ENCODE assay signal across 14 mouse cellular contexts in the genomic region with DNA sequence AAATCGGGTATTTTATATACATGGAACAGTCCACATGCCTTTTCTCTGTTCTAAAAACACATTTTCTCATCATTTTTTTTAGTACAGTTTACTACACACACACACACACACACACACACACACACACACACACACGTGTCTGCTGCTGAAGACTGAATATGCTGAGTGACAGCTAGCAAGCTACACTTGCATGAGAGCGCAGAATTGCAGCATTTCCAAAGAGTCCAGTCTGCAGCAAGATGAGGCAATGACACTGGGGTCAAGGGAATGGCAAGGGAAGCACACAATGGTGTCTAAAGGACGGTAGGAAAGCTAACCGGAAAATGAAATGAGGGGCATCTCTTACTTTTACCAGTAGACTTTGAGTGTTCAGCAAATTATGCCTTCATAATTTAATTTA. TPM values are rescaled to one million over a fixed set of nuclear protein-coding genes. Genes with fewer than 3 reads are reported as not detected.
DNase-seq lines count a peak whose midpoint lies in the region; ATAC-seq and TF ChIP-seq lines count a peak whose summit lies in the region.
"Had no signal": no experiment of that assay in that cellular context is flagged by ENCODE, and none has a peak within 500 bp of the region (broad histone marks: within the 10 kb centered on the region; RNA-seq: fewer than 3 reads in every experiment).

No protein-coding gene starts in this region.

- TF ChIP-seq CTCF in layer of hippocampus, adult 2 months (conservative IDR thresholded peaks at IDR 0.05), result no peak
- no peak for TF ChIP-seq CTCF in thymus, adult 2 months (IDR thresholded peaks at IDR 0.05; ENCODE audit: borderline replicate concordance, control insufficient read depth, extremely low read depth, insufficient read depth, low read length, poor library complexity)

- H3K9ac ChIP-seq in intestine, embryonic 16.5 days (ENCODE audit: low read depth, low read length), result no peak overlapping the region
- H3K9ac ChIP-seq in liver, embryonic 16.5 days (ENCODE audit: low read depth, low read length), result no peak overlapping the region
- H3K9ac ChIP-seq: embryonic facial prominence, embryonic 15.5 days; forebrain, embryonic 12.5 days had no signal

- ATAC-seq in intestine, embryonic 16.5 days, result peak; percentile 21
- ATAC-seq in liver, embryonic 16.5 days (ENCODE audit: low read depth), result peak; percentile 73

- peak overlapping the region; percentile 72; the same call in 1 of the 2 replicates for H3K27ac ChIP-seq in layer of hippocampus, adult 2 months
- H3K27ac ChIP-seq in intestine, embryonic 16.5 days (ENCODE audit: low read length), result no peak overlapping the region; the same call in 1 of the 2 replicates
- peak overlapping the region; percentile 82 for H3K27ac ChIP-seq in liver, embryonic 16.5 days (ENCODE audit: low read length)
- no peak overlapping the region for H3K27ac ChIP-seq in thymus, adult 2 months (ENCODE audit: control insufficient read depth, insufficient read depth, low read length)
- H3K27ac ChIP-seq: forebrain, embryonic 12.5 days had no signal

- TF ChIP-seq POLR2A in thymus, adult 2 months (IDR thresholded peaks at IDR 0.05; ENCODE audit: control insufficient read depth, extremely low read depth, insufficient read depth, low read length, poor library complexity), result no peak

- peaks cover 3% of the 10 kb centered on the region; the same call in 1 of the 2 replicates for H3K4me1 ChIP-seq in intestine, embryonic 16.5 days (ENCODE audit: control insufficient read depth, insufficient read depth, low read length)
- no peaks in the 10 kb centered on the region for H3K4me1 ChIP-seq in liver, embryonic 16.5 days (ENCODE audit: control insufficient read depth, low read depth, low read length)
- H3K4me1 ChIP-seq in thymus, adult 2 months (replicated peaks; ENCODE audit: control insufficient read depth, insufficient read depth, low read length), result no peaks in the 10 kb centered on the region
- H3K4me1 ChIP-seq: embryonic facial prominence, embryonic 15.5 days; forebrain, embryonic 12.5 days had no signal

- H3K36me3 ChIP-seq in intestine, embryonic 16.5 days (ENCODE audit: control insufficient read depth, insufficient read depth, low read length), result no peaks in the 10 kb centered on the region
- H3K36me3 ChIP-seq in liver, embryonic 16.5 days (ENCODE audit: control insufficient read depth, insufficient read depth), result no peaks in the 10 kb centered on the region
- no peaks in the 10 kb centered on the region for H3K36me3 ChIP-seq in thymus, adult 2 months (ENCODE audit: control insufficient read depth, insufficient read depth, low read length)
- H3K36me3 ChIP-seq: embryonic facial prominence, embryonic 15.5 days; forebrain, embryonic 12.5 days had no signal

- H3K27me3 ChIP-seq in intestine, embryonic 16.5 days (replicated peaks; ENCODE audit: control insufficient read depth, insufficient read depth, low read length), result no peaks in the 10 kb centered on the region
- no peaks in the 10 kb centered on the region for H3K27me3 ChIP-seq in liver, embryonic 16.5 days (ENCODE audit: control insufficient read depth, insufficient read depth, low read depth, low read length)
- no peaks in the 10 kb centered on the region for H3K27me3 ChIP-seq in thymus, adult 2 months (ENCODE audit: control insufficient read depth, insufficient read depth, low read length)
- H3K27me3 ChIP-seq: embryonic facial prominence, embryonic 15.5 days; forebrain, embryonic 12.5 days had no signal

- WGBS in intestine, embryonic 16.5 days, result 63% methylated on average over 5 of the region's 5 CpGs
- 39% methylated on average over 5 of the region's 5 CpGs for WGBS in liver, embryonic 16.5 days (ENCODE audit: insufficient replicate concordance)
- 84% methylated on average over 5 of the region's 5 CpGs for WGBS in thymus, adult 2 months

- H3K4me2 ChIP-seq in intestine, embryonic 16.5 days (ENCODE audit: low read depth, low read length), result no peak overlapping the region
- H3K4me2 ChIP-seq in liver, embryonic 16.5 days (ENCODE audit: low read depth, low read length), result no peak overlapping the region
- H3K4me2 ChIP-seq: embryonic facial prominence, embryonic 15.5 days; forebrain, embryonic 12.5 days had no signal

- H3K9me3 ChIP-seq in intestine, embryonic 16.5 days (ENCODE audit: control insufficient read depth, low read length), result no peaks in the 10 kb centered on the region
- no peaks in the 10 kb centered on the region for H3K9me3 ChIP-seq in liver, embryonic 16.5 days (replicated peaks; ENCODE audit: control insufficient read depth, low read length)
- H3K9me3 ChIP-seq: embryonic facial prominence, embryonic 15.5 days; forebrain, embryonic 12.5 days had no signal

- H3K4me3 ChIP-seq in layer of hippocampus, adult 2 months, result no peak overlapping the region
- H3K4me3 ChIP-seq in intestine, embryonic 16.5 days (ENCODE audit: low read length), result no peak overlapping the region
- H3K4me3 ChIP-seq in liver, embryonic 16.5 days (ENCODE audit: low read depth, low read length), result no peak overlapping the region
- H3K4me3 ChIP-seq in thymus, adult 2 months (ENCODE audit: control insufficient read depth, insufficient read depth, low read length), result no peak overlapping the region
- H3K4me3 ChIP-seq: embryonic facial prominence, embryonic 15.5 days; forebrain, embryonic 12.5 days had no signal

- no peak for DNase-seq in layer of hippocampus, adult 2 months (ENCODE audit: low spot score in 2 of 2)
- no peak for DNase-seq in layer of hippocampus, postnatal 36 days
- peak; percentile 13 for DNase-seq in brain, adult 2 months (ENCODE audit: low read depth, low spot score)
- DNase-seq in thymus, adult 2 months, result no peak
- DNase-seq in urinary bladder, adult 18-20 months (ENCODE audit: low spot score in 2 of 2), result no peak
- no peak for DNase-seq in ovary, postnatal 36 days (ENCODE audit: low spot score)
- DNase-seq: adrenal gland, adult 8-10 months; cerebellum, adult 8-10 months; gastrocnemius, postnatal 36 days; heart, postnatal 4 days had no signal

RNA-seq across cellular contexts. Expression of a gene that starts 43.0 kb away (rescaled TPM):
- total RNA-seq in layer of hippocampus, adult 2 months (2021), result 10 to 100 TPM; 11.5 to 19.0 TPM
- total RNA-seq in layer of hippocampus, postnatal 36 days (2021), result 10 to 100 TPM; 14.3 to 17.4 TPM
- 68.3 and 68.4 TPM in 2 replicates for polyA plus RNA-seq in intestine, embryonic 16.5 days (2015; fragmentation: Nextera tagmentation; extraction: Ambion mirVana)
- polyA plus RNA-seq in liver, embryonic 16.5 days (2015; fragmentation: Nextera tagmentation; extraction: Ambion mirVana), result 13.2 and 13.3 TPM in 2 replicates
- 16.1 and 21.4 TPM in 2 replicates for polyA plus RNA-seq in thymus, adult 2 months (2012; rRNA removed)

Comparison
In these comparisons a context has a peak if more than half of its experiments do, and no peak if none do; other contexts are left out.
1. H3K27ac ChIP-seq: peak in layer of hippocampus, adult 2 months (single experiment) and liver, embryonic 16.5 days (single experiment); none in intestine, embryonic 16.5 days (single experiment) and thymus, adult 2 months (single experiment).